Mouse (Mus musculus) cortical plate, adult 2 months (tissue): ENCODE results near the gene Wdr24.

ENCODE experiments used
- CTCF ChIP-seq: fragments of 200-500 bp; IDR thresholded peaks from 2 replicates; pipeline ENCODE4 v1.5.1; 2011; ENCODE audit warnings: mild to moderate bottlenecking, control low read depth, low read length; ENCODE audit not compliant: insufficient read depth; ENCODE audit errors: extremely low read depth
- POLR2A ChIP-seq: fragments of 200-500 bp; IDR thresholded peaks from 2 replicates; pipeline ENCODE4 v1.6.1; 2011; ENCODE audit warnings: mild to moderate bottlenecking, low read length, control low read depth; ENCODE audit not compliant: insufficient read depth; ENCODE audit errors: extremely low read depth

GRCm38 (mm10) chr17:25775318-25776062, 47.9 kb upstream of the Wdr24 start:
- TF ChIP-seq CTCF (no peak), POLR2A (no peak)
